Mouse (Mus musculus): ENCODE measurements at regions not wholly inside any gene's neighbourhood (a gene's known extent, or its start where the extent isn't known, plus 50 kb on each side); places are given as distances from the start of the nearest gene placed in this dataset.
"Not testable (repeated sequence)": the region's sequence is repeated elsewhere in the genome, so short reads cannot be mapped to it uniquely, and the experiment has no call there.

- no peak overlapping the region for H3K4me3 ChIP-seq (ENCODE audit: insufficient read depth, low read length)
- no peak for TF ChIP-seq POLR2A (IDR thresholded peaks at IDR 0.05; ENCODE audit: borderline replicate concordance, low read depth, low read length)
- no peak for TF ChIP-seq CTCF (IDR thresholded peaks at IDR 0.05; ENCODE audit: low read depth, low read length)
- H3K4me1 ChIP-seq (ENCODE audit: control insufficient read depth, insufficient read depth, low read length), result no peaks in the 10 kb centered on the region
- no peak overlapping the region for H3K27ac ChIP-seq (ENCODE audit: insufficient read depth, low read depth, low read length)
Measured at GRCm38 (mm10) chr3:40325872-40326803, 204.9 kb upstream of the Intu start.

DNA sequence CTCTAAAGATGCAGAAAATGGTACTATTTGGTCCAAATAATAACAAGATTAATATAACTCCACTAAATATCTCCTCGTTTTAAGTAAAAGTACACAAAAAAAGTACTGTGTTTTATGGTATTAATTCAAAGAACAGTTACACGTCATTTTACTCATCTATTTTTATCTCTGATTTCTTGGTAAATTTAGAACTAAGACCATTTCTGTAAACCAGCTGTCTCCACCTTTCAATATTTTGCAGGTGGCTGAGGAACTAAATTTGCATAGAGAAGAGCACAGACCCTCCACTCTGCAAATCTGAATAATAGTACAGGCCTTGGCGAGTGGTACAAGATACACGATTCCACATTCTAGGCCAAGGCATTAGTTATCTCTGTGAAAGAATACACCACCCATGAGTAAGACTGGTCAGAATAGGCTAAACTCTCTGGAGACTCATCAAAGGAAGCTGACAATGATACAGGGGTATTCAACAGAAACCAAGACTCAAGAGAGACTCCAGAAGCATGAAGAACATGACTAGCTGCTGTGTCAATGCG, 191.5 kb upstream of the Intu start:
- no peak overlapping the region for H3K27ac ChIP-seq (ENCODE audit: insufficient read depth, low read depth, low read length)
- TF ChIP-seq POLR2A (IDR thresholded peaks at IDR 0.05; ENCODE audit: borderline replicate concordance, low read depth, low read length) (no peak), CTCF (IDR thresholded peaks at IDR 0.05; ENCODE audit: low read depth, low read length) (no peak)
- no peak overlapping the region for H3K4me3 ChIP-seq (ENCODE audit: insufficient read depth, low read length)

DNA sequence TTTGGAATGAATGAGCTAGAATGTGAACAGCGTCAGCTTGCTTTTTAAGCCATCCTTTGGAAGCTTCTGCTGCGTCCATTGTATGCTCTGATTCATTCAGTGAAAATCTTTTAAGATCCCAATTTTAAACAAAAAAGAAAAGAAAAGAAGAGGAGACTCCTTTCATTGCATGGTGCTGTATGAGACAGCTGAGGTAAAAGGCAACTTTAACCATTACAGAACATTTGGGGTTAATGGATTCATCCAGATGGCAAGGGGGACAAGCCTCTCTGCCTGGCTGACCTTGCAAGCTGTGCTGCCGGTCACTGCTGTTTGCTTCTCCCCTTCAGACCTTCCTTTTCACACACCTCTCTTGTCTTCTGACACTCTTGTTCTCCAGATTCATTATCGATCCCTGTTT, 176.0 kb upstream of the Intu start:
- H3K4me3 ChIP-seq (ENCODE audit: insufficient read depth, low read length), result no peak overlapping the region
- TF ChIP-seq POLR2A (IDR thresholded peaks at IDR 0.05; ENCODE audit: borderline replicate concordance, low read depth, low read length) (no peak), CTCF (IDR thresholded peaks at IDR 0.05; ENCODE audit: low read depth, low read length) (no peak)
- no peaks in the 10 kb centered on the region for H3K4me1 ChIP-seq (ENCODE audit: control insufficient read depth, insufficient read depth, low read length)
- no peak overlapping the region for H3K27ac ChIP-seq (ENCODE audit: insufficient read depth, low read depth, low read length)

More for the DNA sequence above, 191.5 kb upstream of the Intu start:
- H3K4me1 ChIP-seq (ENCODE audit: control insufficient read depth, insufficient read depth, low read length), result no peaks in the 10 kb centered on the region

DNA sequence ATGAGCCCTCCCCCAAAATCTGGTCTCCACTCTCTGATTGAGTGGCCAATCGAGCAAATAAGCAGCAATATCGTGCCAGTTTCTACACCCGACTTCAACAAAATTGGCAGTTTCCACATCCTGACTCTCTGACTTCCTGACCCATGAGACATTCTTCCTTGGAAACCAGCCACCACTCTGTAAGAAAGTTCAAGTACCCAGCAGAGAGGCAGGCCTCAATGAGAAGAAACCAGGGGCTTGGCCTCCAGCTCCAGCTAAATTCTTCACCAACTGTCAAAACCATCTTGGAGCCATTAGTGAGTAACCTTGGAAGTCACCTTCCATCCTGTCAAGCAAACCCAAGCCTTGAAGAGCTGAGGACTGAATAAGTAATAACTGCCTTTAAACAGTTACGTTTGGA, 162.7 kb upstream of the Intu start:
- TF ChIP-seq POLR2A (IDR thresholded peaks at IDR 0.05; ENCODE audit: borderline replicate concordance, low read depth, low read length), result no peak
- no peak for TF ChIP-seq CTCF (IDR thresholded peaks at IDR 0.05; ENCODE audit: low read depth, low read length)
- no peaks in the 10 kb centered on the region for H3K4me1 ChIP-seq (ENCODE audit: control insufficient read depth, insufficient read depth, low read length)
- H3K4me3 ChIP-seq (ENCODE audit: insufficient read depth, low read length), result no peak overlapping the region
- H3K27ac ChIP-seq (ENCODE audit: insufficient read depth, low read depth, low read length), result no peak overlapping the region

- TF ChIP-seq CTCF (IDR thresholded peaks at IDR 0.05; ENCODE audit: low read depth, low read length) (no peak), POLR2A (IDR thresholded peaks at IDR 0.05; ENCODE audit: borderline replicate concordance, low read depth, low read length) (no peak)
- Histone ChIP-seq H3K27ac (ENCODE audit: insufficient read depth, low read depth, low read length) (no peak overlapping the region), H3K4me1 (ENCODE audit: control insufficient read depth, insufficient read depth, low read length) (no peaks in the 10 kb centered on the region), H3K4me3 (ENCODE audit: insufficient read depth, low read length) (no peak overlapping the region)
Measured at GRCm38 (mm10) chr3:40371411-40371810, 159.7 kb upstream of the Intu start.

DNA sequence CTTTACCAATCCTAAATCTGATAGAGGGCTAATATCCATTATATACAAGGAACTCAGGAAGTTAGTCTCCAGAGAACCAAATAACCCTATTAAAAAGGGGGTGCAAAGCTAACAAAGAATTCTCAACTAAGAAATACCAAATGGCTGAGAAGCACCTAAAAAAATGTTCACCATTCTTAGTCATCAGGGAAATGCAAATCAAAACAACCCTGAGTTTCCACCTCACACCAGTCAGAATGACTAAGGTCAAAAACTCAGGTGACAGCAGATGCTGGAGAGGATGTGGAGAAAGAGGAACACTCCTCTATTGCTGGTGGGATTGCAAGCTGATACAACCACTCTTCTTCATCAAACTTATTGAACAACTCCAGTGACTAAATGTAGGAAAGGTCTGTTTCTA, 154.9 kb upstream of the Intu start:
- not testable (repeated sequence) for H3K27ac ChIP-seq (ENCODE audit: insufficient read depth, low read depth, low read length); H3K4me1 ChIP-seq (ENCODE audit: control insufficient read depth, insufficient read depth, low read length); H3K4me3 ChIP-seq (ENCODE audit: insufficient read depth, low read length)

DNA sequence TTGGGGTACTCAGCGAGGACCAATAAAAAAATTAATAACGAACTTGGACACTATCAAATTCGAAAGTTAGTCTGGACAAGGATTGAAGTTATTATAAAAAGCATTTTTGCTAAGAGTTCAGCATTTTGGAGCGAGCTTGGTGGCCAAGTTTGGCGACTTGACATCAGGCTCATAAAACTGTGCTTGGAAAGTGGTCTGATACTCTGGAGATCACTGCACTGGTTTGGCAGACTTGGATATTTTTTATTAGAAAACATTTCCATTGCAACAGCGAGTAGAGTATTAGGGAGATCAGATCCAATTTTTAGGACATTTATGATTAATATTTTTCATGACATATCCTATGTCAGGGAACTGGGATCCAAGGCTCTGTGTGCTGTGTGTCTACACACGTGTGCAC, 153.7 kb upstream of the Intu start:
- TF ChIP-seq CTCF (IDR thresholded peaks at IDR 0.05; ENCODE audit: low read depth, low read length) (no peak), POLR2A (IDR thresholded peaks at IDR 0.05; ENCODE audit: borderline replicate concordance, low read depth, low read length) (no peak)
- Histone ChIP-seq H3K4me1 (ENCODE audit: control insufficient read depth, insufficient read depth, low read length) (no peaks in the 10 kb centered on the region), H3K4me3 (ENCODE audit: insufficient read depth, low read length) (no peak overlapping the region), H3K27ac (ENCODE audit: insufficient read depth, low read depth, low read length) (no peak overlapping the region)

- TF ChIP-seq CTCF (IDR thresholded peaks at IDR 0.05; ENCODE audit: low read depth, low read length) (no peak), POLR2A (IDR thresholded peaks at IDR 0.05; ENCODE audit: borderline replicate concordance, low read depth, low read length) (no peak)
- Histone ChIP-seq H3K4me3 (ENCODE audit: insufficient read depth, low read length) (no peak overlapping the region), H3K27ac (ENCODE audit: insufficient read depth, low read depth, low read length) (no peak overlapping the region), H3K4me1 (ENCODE audit: control insufficient read depth, insufficient read depth, low read length) (no peaks in the 10 kb centered on the region)
Measured at GRCm38 (mm10) chr3:40379063-40379462, 152.0 kb upstream of the Intu start.

DNA sequence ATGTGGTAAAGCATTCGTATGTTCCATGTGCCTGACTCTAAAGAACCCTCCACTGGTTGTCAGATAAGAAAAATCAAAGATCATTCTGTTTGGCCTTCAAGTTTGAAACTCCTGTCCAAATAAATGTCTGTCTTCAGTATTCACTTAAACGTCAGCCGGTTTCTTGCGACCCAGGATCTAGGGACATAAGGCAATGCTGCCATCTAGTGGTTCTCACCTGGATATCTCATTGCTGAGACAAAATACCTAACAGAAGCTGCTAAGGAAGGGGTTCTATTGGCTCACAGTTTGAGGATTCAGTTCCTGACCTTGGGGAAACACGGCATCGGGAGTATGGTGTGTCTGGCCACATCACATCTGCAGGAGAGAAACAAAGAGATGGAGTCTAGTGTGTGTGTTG, 139.5 kb upstream of the Intu start:
- no peak overlapping the region for H3K4me3 ChIP-seq (ENCODE audit: insufficient read depth, low read length)
- no peak overlapping the region for H3K27ac ChIP-seq (ENCODE audit: insufficient read depth, low read depth, low read length)
- TF ChIP-seq CTCF (IDR thresholded peaks at IDR 0.05; ENCODE audit: low read depth, low read length), result no peak
- H3K4me1 ChIP-seq (ENCODE audit: control insufficient read depth, insufficient read depth, low read length), result no peaks in the 10 kb centered on the region

- H3K4me1 ChIP-seq (ENCODE audit: control insufficient read depth, insufficient read depth, low read length), result no peaks in the 10 kb centered on the region
- H3K27ac ChIP-seq (ENCODE audit: insufficient read depth, low read depth, low read length), result no peak overlapping the region
- no peak overlapping the region for H3K4me3 ChIP-seq (ENCODE audit: insufficient read depth, low read length)
- TF ChIP-seq POLR2A (IDR thresholded peaks at IDR 0.05; ENCODE audit: borderline replicate concordance, low read depth, low read length) (no peak), CTCF (IDR thresholded peaks at IDR 0.05; ENCODE audit: low read depth, low read length) (no peak)
Measured at GRCm38 (mm10) chr3:40398184-40398583, 132.9 kb upstream of the Intu start.
